7 mouse cellular contexts compared by ENCODE assay signal in the genomic region with DNA sequence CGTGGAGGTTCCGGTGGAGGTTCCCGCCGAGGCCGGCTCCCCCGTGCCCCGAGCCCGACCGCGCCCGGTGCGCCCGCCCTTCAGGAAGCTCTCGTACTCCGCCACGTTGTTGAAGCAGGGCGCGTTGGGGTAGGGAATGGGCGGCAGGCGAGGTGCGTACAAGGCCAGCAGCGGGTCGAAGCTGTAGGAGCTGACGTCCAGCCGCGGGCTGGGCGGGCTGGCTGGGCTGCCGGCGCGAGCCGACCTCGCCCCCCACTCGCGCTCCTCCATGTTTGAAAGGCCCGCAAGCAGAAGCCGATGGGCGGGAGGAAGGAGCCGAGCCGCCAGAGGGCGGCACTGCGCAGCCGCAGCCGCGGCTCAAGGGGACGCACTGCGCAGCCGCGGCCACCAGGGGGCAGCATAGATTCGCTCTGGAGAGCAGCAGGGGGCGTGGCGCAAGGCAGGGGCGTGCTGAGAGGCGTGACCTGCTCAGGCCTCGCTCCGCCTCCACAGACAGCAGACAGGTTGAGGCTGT. TPM values are rescaled to one million over a fixed set of nuclear protein-coding genes. Genes with fewer than 3 reads are reported as not detected.
DNase-seq lines count a peak whose midpoint lies in the region; ATAC-seq lines count a peak whose summit lies in the region.

A gene (minus strand): TSS at position 293 of the 514 bp plus-strand sequence.

- WGBS in intestine, embryonic 15.5 days = under 1% methylated on average over 46 of the region's 55 CpGs
- WGBS in midbrain, embryonic 10.5 days = under 1% methylated on average over 55 of the region's 55 CpGs

- H3K9me3 ChIP-seq in intestine, embryonic 15.5 days = no peaks in the 10 kb centered on the region
- H3K9me3 ChIP-seq in midbrain, embryonic 10.5 days (replicated peaks) = no peaks in the 10 kb centered on the region

- peak within 1 kb of the TSS; percentile 77 for H3K4me3 ChIP-seq in intestine, embryonic 15.5 days (replicated peaks)
- H3K4me3 ChIP-seq in midbrain, embryonic 10.5 days = peak within 1 kb of the TSS; percentile 94

- ATAC-seq in intestine, embryonic 15.5 days = peak; percentile 95

- H3K4me1 ChIP-seq in intestine, embryonic 15.5 days (replicated peaks) = no peaks in the 10 kb centered on the region
- H3K4me1 ChIP-seq in midbrain, embryonic 10.5 days = peaks cover 26% of the 10 kb centered on the region

- H3K4me2 ChIP-seq in intestine, embryonic 15.5 days (replicated peaks) = peak within 1 kb of the TSS; percentile 88

- DNase-seq in adrenal gland, adult (ENCODE audit: inconsistent age in 2 of 2, low spot score in 1 of 2) = peak; percentile 97 to 99
- peak; percentile 95 for DNase-seq in embryo, embryonic 10.5 days (ENCODE audit: low spot score)
- peak; percentile 91 for DNase-seq in gastrocnemius, postnatal 25 days
- peak; percentile 96 to 97 for DNase-seq in left cerebral cortex, postnatal 25 days (ENCODE audit: low spot score in 2 of 2)
- peak; percentile 96 for DNase-seq in midbrain, embryonic 10.5 days (ENCODE audit: low spot score)
- peak; percentile 99 for DNase-seq in right cerebral cortex, postnatal 4 days

- H3K36me3 ChIP-seq in intestine, embryonic 15.5 days = peaks cover 2% of the 10 kb centered on the region
- peaks cover 30% of the 10 kb centered on the region for H3K36me3 ChIP-seq in midbrain, embryonic 10.5 days

- H3K27ac ChIP-seq in intestine, embryonic 15.5 days = peak within 1 kb of the TSS; percentile 60
- peak within 1 kb of the TSS; percentile 93 for H3K27ac ChIP-seq in midbrain, embryonic 10.5 days (replicated peaks)

- H3K27me3 ChIP-seq in intestine, embryonic 15.5 days (replicated peaks) = no peaks in the 10 kb centered on the region
- no peaks in the 10 kb centered on the region for H3K27me3 ChIP-seq in midbrain, embryonic 10.5 days (ENCODE audit: low read depth, poor library complexity, severe bottlenecking)

- peak within 1 kb of the TSS; percentile 78 for H3K9ac ChIP-seq in intestine, embryonic 15.5 days

- intact Hi-C loops in left cerebral cortex, postnatal 25 days (cut with DNase I) = loop anchor here (1.0 to 10.0 kb wide), 6 partner anchors 32 to 490 kb away; a partner anchor contains a TSS

RNA-seq across cellular contexts. Expression of the gene that starts here (rescaled TPM):
- 1 to 10 TPM; 1.9 to 2.6 TPM for total RNA-seq in gastrocnemius, postnatal 25 days (2021)
- 5.6 and 6.7 TPM in 2 replicates for polyA plus RNA-seq in intestine, embryonic 15.5 days (2015; fragmentation: Nextera tagmentation; extraction: Ambion mirVana)
- total RNA-seq in left cerebral cortex, postnatal 25 days (2021) = 10 to 100 TPM; 31.0 to 33.3 TPM
- 7.3 and 9.1 TPM in 2 replicates for polyA plus RNA-seq in midbrain, embryonic 10.5 days (2016; fragmentation: Nextera tagmentation; extraction: Ambion mirVana)

Comparison
In these comparisons a context has a peak if more than half of its experiments do, and no peak if none do; other contexts are left out.
1. Peak in every context shown above with its lines: DNase-seq, ATAC-seq, H3K4me3 ChIP-seq and H3K27ac ChIP-seq.
2. RNA of the gene that starts here (total RNA-seq): 31.0 to 33.3 TPM in left cerebral cortex, postnatal 25 days; 1.9 to 2.6 TPM in gastrocnemius, postnatal 25 days; every median in the first group is over 4 times any median in the second.